Mouse (Mus musculus) embryonic facial prominence, embryonic 10.5 days (tissue): ENCODE results near the gene Rtp3. TPM values are rescaled to one million over a fixed set of nuclear protein-coding genes. Genes with fewer than 3 reads are reported as not detected.

Source experiments
- DNase-seq: peaks from one replicate; pipeline ENCODE4 v3.0.0-alpha.2; 2017; ENCODE audit warnings: low spot score
- H3K27ac ChIP-seq: fragments of 300-500 bp; sonication (generic); replicated peaks from 2 replicates; pipeline ENCODE4 v1.5.1; 2016; ENCODE audit warnings: mild to moderate bottlenecking
- H3K27me3 ChIP-seq: fragments of 300-500 bp; sonication (generic); replicated peaks from 2 replicates; pipeline ENCODE4 v1.6.1; 2016; ENCODE audit warnings: low read depth, mild to moderate bottlenecking; ENCODE audit not compliant: poor library complexity, severe bottlenecking
- H3K36me3 ChIP-seq: fragments of 300-500 bp; sonication (generic); replicated peaks from 2 replicates; pipeline ENCODE4 v1.6.1; 2016; ENCODE audit warnings: mild to moderate bottlenecking, moderate library complexity
- H3K4me1 ChIP-seq: fragments of 300-500 bp; sonication (generic); 2 replicates; pipeline ENCODE4 v1.6.1; 2016
- H3K4me3 ChIP-seq: fragments of 300-500 bp; sonication (generic); 2 replicates; pipeline ENCODE4 v1.5.1; 2016; ENCODE audit warnings: mild to moderate bottlenecking, moderate library complexity
- H3K9me3 ChIP-seq: fragments of 300-500 bp; sonication (generic); 2 replicates; pipeline ENCODE4 v1.6.1; 2016; ENCODE audit warnings: mild to moderate bottlenecking
- WGBS: fragments of 180-500 bp; shearing (Covaris S2); methylation state at CpG from one replicate; pipeline ENCODE4 v1.1.7; 2016; 5-methylcytosine and 5-hydroxymethylcytosine counted together
- polyA plus RNA-seq: library from polyadenylated mRNA; unstranded; fragments of >200 nt; fragmentation: Nextera tagmentation; extraction: Ambion mirVana; gene quantifications from 2 replicates; pipeline ENCODE4 v1.2.1, GENCODE M21; 2016

Rtp3 gene
- polyA plus RNA-seq, 1 experiment from 2014 or later: 0.11 TPM

DNA sequence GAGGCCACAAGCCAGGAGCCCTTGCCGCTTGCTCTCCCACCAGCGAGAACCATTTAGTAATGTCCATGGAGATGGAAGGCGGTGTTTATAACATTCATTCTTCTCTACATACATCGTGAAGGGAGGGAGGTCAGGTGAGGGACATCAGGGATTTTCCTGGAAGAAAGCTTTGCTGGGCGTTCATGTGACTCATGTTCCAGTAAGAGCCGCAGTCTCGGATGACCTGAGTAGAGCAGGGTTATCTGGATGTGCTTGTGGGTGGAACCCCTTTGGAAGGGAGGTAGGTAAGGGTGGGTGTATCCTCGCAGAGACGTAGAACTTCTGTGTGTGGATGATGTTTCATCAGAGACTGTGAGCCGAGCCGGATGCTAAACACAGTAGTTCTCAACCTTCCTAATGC lies 39.0 kb downstream of the Rtp3 start, which contains the start of gene Lrrc2:
Lrrc2 (plus strand) TSS at position 149 of the 400 bp plus-strand sequence.
- H3K27ac ChIP-seq: no peak within 1 kb of the TSS
- no peak for DNase-seq
- H3K4me1 ChIP-seq: peaks cover 26% of the 10 kb centered on the region
- H3K27me3 ChIP-seq: peaks cover 87% of the 10 kb centered on the region
- no peaks in the 10 kb centered on the region for H3K9me3 ChIP-seq
- 89% methylated on average over 11 of the region's 11 CpGs for WGBS
- no peak within 1 kb of the TSS for H3K4me3 ChIP-seq
- no peaks in the 10 kb centered on the region for H3K36me3 ChIP-seq

DNA sequence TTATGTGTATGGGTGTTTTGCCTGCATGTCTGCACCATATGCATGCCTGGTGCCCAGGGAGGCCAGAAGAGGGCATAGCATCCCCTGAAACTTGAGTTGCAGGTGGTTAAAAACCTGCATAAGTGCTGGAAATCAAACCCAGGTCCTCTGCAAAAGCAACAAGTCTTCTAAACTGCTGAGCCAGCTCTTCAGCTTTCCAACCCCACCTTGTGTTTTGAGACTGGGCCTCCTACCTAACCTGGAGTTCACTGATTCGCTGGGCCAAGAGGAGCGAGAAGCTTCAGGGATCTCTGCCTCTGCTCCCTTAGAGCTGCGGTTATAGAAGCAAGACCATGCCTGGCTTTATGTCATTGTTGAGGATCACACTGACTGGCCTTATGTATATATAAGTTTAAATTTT lies 40.3 kb downstream of the Rtp3 start:
- H3K27ac ChIP-seq: no peak overlapping the region
- 94% methylated on average over 3 of the region's 3 CpGs for WGBS
- H3K27me3 ChIP-seq: peaks cover 88% of the 10 kb centered on the region
- peaks cover 29% of the 10 kb centered on the region for H3K4me1 ChIP-seq
- H3K4me3 ChIP-seq: no peak overlapping the region
- no peak for DNase-seq
- no peaks in the 10 kb centered on the region for H3K36me3 ChIP-seq
- H3K9me3 ChIP-seq: no peaks in the 10 kb centered on the region

DNA sequence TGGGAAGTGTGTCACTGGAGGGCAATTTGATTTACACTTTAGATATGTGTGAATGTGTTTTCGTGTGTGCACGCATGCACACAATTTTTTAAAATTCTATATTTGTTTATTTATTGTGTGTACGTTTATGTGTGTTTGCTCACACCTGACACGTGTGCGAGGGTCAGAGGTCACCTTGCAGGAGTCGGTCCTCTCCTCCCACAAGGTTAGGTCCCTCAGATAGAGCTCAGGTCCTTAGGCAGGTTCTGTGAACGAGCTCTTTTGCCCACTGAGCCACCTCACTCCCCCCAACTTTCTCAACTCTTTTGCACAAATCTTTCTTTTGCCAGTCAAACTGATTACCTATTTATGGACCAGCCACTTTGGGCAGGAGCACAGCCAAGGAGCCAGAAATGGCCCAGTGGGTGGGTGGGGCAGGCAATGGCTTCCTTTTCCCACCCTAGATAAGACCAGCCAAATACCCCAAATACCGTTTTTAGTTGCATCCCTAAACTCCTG lies 41.5 kb downstream of the Rtp3 start:
- Histone ChIP-seq H3K27ac (no peak overlapping the region), H3K9me3 (no peaks in the 10 kb centered on the region), H3K36me3 (no peaks in the 10 kb centered on the region), H3K4me1 (peaks cover 23% of the 10 kb centered on the region), H3K4me3 (no peak overlapping the region), H3K27me3 (peaks cover 89% of the 10 kb centered on the region)
- 55% methylated on average over 8 of the region's 8 CpGs for WGBS
- no peak for DNase-seq

DNA sequence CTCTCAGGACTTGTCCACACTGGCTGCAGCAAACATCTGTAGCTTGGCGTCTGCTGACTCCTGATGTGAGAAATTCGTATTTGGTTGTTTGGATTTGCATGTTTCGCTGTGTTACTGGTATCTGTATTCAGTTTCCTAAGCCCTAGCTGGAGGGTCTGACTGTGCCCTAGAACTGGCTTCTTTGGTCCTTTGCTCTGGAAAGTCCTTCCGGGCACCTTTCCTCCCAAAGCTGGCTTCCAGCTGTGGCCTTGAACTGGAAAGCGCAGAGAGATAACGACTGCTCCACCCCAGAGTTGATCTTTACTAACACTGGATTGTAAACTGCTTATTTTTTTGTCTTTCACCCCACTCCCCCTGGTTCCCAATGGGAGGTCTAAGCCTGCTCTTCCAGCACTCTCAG lies 42.5 kb downstream of the Rtp3 start:
- Histone ChIP-seq H3K36me3 (no peaks in the 10 kb centered on the region), H3K4me3 (no peak overlapping the region), H3K27ac (no peak overlapping the region), H3K9me3 (no peaks in the 10 kb centered on the region), H3K27me3 (peaks cover 89% of the 10 kb centered on the region), H3K4me1 (peaks cover 18% of the 10 kb centered on the region)
- no peak for DNase-seq
- 23% methylated on average over 6 of the region's 6 CpGs for WGBS

DNA sequence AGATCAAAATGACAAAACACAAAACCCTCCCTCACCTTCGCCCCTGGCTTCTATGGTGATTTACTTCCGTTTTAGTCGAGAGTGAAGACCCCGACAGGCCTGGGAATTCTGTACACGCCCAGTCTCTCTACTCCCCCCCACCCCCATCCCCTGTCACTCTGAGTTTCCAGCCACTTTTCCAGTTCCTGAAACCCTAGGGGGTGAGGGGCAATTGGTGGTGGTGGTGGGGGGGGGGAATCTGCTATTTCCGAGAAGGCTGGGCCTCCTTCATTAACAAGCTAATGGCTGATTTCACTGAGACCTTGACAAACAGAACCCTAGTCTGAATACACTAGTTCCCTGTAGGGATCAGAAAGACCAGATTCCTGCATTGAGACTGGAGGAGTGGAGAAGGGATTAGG lies 43.1 kb downstream of the Rtp3 start:
- H3K4me3 ChIP-seq: peak overlapping the region; percentile 27; the same call in 1 of the 2 replicates
- peaks cover 18% of the 10 kb centered on the region for H3K4me1 ChIP-seq
- 3% methylated on average over 6 of the region's 6 CpGs for WGBS
- no peaks in the 10 kb centered on the region for H3K9me3 ChIP-seq
- H3K36me3 ChIP-seq: no peaks in the 10 kb centered on the region
- DNase-seq: peak; percentile 21
- H3K27ac ChIP-seq: no peak overlapping the region
- peaks cover 84% of the 10 kb centered on the region for H3K27me3 ChIP-seq

DNA sequence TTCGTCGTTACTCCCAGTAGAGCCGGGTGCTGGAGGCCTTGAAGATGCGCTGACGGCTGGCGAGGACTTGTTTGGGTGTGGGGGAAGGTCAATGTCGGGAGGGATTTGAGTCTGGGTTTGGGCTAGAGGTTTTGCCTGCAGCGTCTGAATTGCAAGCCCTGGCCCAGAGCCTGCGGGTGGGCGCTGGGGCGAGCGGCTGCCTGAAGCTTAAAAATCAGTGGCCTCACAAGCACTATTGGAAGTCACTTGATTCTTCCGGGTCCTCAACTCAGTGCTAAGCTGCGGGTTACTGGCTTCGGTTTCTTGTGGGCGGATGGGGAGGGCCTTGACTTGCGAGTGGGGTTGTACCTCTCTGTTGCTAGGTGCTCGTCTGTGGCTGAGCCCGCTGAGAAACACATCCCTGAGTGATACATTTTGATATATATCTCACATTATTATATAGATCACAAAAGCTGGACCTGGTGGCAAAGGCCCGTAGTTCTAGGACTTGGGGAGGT lies 43.8 kb downstream of the Rtp3 start:
- DNase-seq: peak; percentile 60
- Histone ChIP-seq H3K4me3 (peak overlapping the region; percentile 27), H3K36me3 (no peaks in the 10 kb centered on the region), H3K9me3 (no peaks in the 10 kb centered on the region), H3K27ac (no peak overlapping the region), H3K27me3 (peaks cover 78% of the 10 kb centered on the region), H3K4me1 (peaks cover 18% of the 10 kb centered on the region)
- 2% methylated on average over 20 of the region's 20 CpGs for WGBS

DNA sequence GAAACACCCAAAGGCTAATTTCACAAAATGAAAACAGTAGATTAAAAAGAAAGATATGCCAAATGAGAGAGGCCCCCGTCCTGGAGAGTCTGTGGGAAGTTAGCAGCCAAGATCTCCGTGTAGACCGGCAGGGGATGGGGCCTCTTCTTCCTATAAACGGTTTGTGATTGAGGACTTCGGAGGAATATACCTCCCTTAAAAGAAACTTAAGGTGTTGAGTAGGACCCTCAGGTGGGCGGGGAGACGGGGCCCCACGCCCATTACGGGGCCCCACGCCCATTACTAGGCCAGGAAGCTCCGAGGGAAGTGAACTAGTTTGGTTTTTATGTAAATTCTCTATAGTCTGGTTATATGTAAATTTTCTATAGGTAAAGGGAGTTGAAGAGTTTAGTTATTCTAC lies 44.5 kb downstream of the Rtp3 start, which contains the start of gene Tdgf1:
Tdgf1 (minus strand) TSS at position 233 of the 400 bp plus-strand sequence.
- Histone ChIP-seq H3K36me3 (no peaks in the 10 kb centered on the region), H3K27ac (no peak within 1 kb of the TSS), H3K4me3 (peak within 1 kb of the TSS; percentile 27), H3K27me3 (peaks cover 71% of the 10 kb centered on the region), H3K9me3 (no peaks in the 10 kb centered on the region), H3K4me1 (peaks cover 18% of the 10 kb centered on the region)
- 7% methylated on average over 11 of the region's 11 CpGs for WGBS
- no peak for DNase-seq

DNA sequence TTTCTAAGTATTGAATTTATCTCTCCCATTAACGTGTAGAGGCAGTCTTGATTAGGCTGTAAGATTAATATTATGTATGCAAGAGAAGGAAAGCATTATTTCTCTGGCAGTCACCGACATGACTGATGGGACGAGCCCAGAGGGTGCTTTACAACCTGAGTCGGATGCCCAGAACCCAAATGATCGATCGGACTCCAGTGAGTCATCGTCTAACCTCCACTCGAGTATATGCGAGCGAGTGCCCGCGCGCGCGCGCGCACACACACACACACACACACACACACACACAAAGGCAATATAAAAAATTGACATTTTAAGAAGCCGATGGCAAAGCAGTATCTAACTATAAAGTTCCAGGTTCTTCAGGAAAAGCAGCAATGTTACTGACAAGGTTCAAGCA lies 45.0 kb downstream of the Rtp3 start:
- WGBS: 21% methylated on average over 18 of the region's 18 CpGs
- peak; percentile 13 for DNase-seq
- peaks cover 18% of the 10 kb centered on the region for H3K4me1 ChIP-seq
- H3K27me3 ChIP-seq: peaks cover 70% of the 10 kb centered on the region
- H3K36me3 ChIP-seq: no peaks in the 10 kb centered on the region
- H3K9me3 ChIP-seq: no peaks in the 10 kb centered on the region
- no peak overlapping the region for H3K4me3 ChIP-seq
- no peak overlapping the region for H3K27ac ChIP-seq

DNA sequence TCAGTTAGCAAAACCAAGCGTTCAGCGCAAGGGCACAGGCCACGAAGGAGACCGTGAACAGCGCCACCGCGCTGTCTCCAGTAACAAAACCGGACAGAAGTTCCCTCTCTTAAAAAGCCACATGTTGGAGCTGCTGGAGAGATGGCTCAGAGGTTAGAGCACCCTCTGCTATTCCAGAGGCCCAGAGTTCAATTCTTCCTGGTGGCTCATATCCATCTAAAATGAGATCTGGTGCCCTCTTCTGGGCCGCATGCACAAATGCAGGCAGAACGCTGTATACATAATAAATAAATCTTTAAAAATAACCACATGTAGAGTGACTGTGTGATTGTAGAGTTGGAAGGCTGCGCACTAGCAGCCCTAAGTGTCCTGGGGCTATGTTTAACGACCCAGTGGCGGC lies 46.1 kb downstream of the Rtp3 start:
- H3K27me3 ChIP-seq: peaks cover 64% of the 10 kb centered on the region
- DNase-seq: peak; percentile 17
- peaks cover 18% of the 10 kb centered on the region for H3K4me1 ChIP-seq
- H3K9me3 ChIP-seq: no peaks in the 10 kb centered on the region
- no peaks in the 10 kb centered on the region for H3K36me3 ChIP-seq
- no peak overlapping the region for H3K27ac ChIP-seq
- H3K4me3 ChIP-seq: no peak overlapping the region
- WGBS: 34% methylated on average over 13 of the region's 13 CpGs

DNA sequence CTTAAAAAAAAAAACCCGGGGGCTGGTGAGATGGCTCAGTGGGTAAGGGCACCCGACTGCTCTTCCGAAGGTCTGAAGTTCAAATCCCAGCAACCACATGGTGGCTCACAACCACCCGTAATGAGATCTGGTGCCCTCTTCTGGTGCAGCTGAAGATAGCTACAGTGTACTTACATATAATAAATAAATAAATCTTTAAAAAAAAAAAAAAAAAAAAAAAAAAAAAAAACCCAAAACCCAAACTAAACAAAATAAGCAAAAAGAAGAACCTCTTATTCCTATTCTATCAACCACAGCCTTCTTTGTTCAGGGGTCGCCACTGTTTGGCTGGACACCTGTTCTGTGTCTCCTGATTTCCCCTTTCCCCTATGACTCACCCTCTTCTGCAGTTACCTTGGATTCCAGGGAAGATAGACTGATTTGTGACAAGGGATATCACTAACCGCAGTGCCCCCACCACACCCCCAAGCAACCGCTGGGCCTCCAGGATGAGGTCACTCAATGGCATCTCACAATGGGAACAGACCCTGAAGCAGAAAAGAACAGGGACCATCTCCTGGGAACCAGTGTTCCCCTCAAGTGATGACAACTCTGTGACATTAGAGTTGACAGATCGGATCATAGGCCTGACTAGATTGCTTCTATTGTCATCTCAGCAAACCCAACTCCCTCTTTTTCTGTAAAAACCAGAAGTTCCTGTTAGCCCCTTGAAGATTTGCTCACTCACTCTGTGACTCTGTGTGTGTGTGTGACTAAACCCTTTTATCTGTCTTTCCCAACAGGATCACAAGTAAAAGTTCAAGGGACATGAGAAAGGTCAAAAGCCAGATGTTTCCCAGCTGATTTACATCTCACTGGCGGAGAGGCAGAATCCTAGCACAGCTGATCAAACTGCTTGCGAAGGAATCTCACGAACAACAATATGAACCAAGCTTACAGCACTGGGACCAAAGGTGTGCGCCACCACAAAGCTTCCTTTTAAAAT lies 52.6 kb downstream of the Rtp3 start:
- DNase-seq: no peak
- WGBS: 69% methylated on average over 12 of the region's 12 CpGs
- Histone ChIP-seq H3K4me1 (peaks cover 11% of the 10 kb centered on the region), H3K4me3 (no peak overlapping the region), H3K27me3 (peaks cover 1% of the 10 kb centered on the region; the same call in 1 of the 2 replicates), H3K36me3 (no peaks in the 10 kb centered on the region), H3K9me3 (no peaks in the 10 kb centered on the region), H3K27ac (no peak overlapping the region)

DNA sequence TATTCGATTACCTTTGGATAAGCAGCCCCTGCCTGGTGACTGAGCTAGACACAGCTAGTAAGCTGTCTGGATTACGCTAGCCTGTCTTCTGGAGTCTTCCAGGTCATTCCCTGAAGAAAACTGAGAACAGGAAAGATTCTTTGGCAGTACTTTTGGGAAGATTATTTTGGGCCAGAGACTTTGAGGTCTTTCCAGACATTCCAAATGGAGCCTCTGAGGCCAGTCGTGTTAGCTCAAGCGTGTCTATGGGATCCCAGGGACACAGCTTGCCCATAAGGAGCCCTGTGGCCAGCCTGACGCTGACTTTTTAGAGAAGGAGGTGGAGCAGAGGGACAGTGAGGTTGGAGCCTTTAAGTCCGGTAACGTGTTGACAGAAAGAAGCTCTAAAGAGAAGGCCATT lies 54.4 kb downstream of the Rtp3 start:
- no peaks in the 10 kb centered on the region for H3K36me3 ChIP-seq
- H3K9me3 ChIP-seq: no peaks in the 10 kb centered on the region
- H3K4me1 ChIP-seq: peaks cover 14% of the 10 kb centered on the region
- no peak overlapping the region for H3K27ac ChIP-seq
- WGBS: 86% methylated on average over 7 of the region's 7 CpGs
- no peak overlapping the region for H3K4me3 ChIP-seq
- H3K27me3 ChIP-seq: no peaks in the 10 kb centered on the region
- no peak for DNase-seq
